Mouse (Mus musculus) embryonic facial prominence, embryonic 14.5 days (tissue): ENCODE data around the gene Pnkp. TPM values are rescaled to one million over a fixed set of nuclear protein-coding genes. Genes with fewer than 3 reads are reported as not detected.
"Not testable (repeated sequence)": the region's sequence is repeated elsewhere in the genome, so short reads cannot be mapped to it uniquely, and the experiment has no call there.

ENCODE experiments used
- ATAC-seq: fragments of 200-750 bp; cut with Nextera tagmentation; 2 replicates; pipeline ENCODE4 v1.8.0; 2017; ENCODE audit warnings: low read depth, moderate number of reproducible peaks, moderate TSS enrichment
- DNase-seq: peaks from one replicate; pipeline ENCODE4 v3.0.0-alpha.2; 2015; ENCODE audit warnings: low spot score
- H3K27ac ChIP-seq: fragments of 300-500 bp; sonication (generic); replicated peaks from 2 replicates; pipeline ENCODE4 v1.5.1; 2014; ENCODE audit warnings: low read depth, mild to moderate bottlenecking, low read length, moderate library complexity
- H3K27me3 ChIP-seq: fragments of 300-500 bp; sonication (generic); replicated peaks from 2 replicates; pipeline ENCODE4 v1.6.1; 2014; ENCODE audit warnings: low read length; ENCODE audit not compliant: control insufficient read depth, insufficient read depth
- H3K36me3 ChIP-seq: fragments of 300-500 bp; sonication (generic); 2 replicates; pipeline ENCODE4 v1.6.1; 2014; ENCODE audit warnings: low read length, mixed read lengths; ENCODE audit not compliant: control insufficient read depth, insufficient read depth
- H3K4me1 ChIP-seq: fragments of 300-500 bp; sonication (generic); 2 replicates; pipeline ENCODE4 v1.6.1; 2014; ENCODE audit warnings: antibody characterized with exemption, low read length; ENCODE audit not compliant: control insufficient read depth, insufficient read depth
- H3K4me2 ChIP-seq: fragments of 300-500 bp; sonication (generic); 2 replicates; pipeline ENCODE4 v1.6.1; 2014; ENCODE audit warnings: low read depth, mild to moderate bottlenecking, low read length, moderate library complexity, mixed read lengths
- H3K4me3 ChIP-seq: fragments of 300-500 bp; sonication (generic); 2 replicates; pipeline ENCODE4 v1.5.1; 2014; ENCODE audit warnings: low read depth, mild to moderate bottlenecking, low read length
- H3K9ac ChIP-seq: fragments of 300-500 bp; sonication (generic); 2 replicates; pipeline ENCODE4 v1.6.1; 2014; ENCODE audit warnings: low read depth, mild to moderate bottlenecking, low read length, moderate library complexity, mixed read lengths
- H3K9me3 ChIP-seq: fragments of 300-500 bp; sonication (generic); 2 replicates; pipeline ENCODE4 v1.6.1; 2016; ENCODE audit warnings: low read length; ENCODE audit not compliant: control insufficient read depth
- WGBS: fragments of 180-500 bp; shearing (Covaris S2); extraction: QIAGEN DNeasy Blood & Tissue Kit; methylation state at CpG from one replicate; pipeline ENCODE4 v1.1.7; 2014; 5-methylcytosine and 5-hydroxymethylcytosine counted together
- polyA plus RNA-seq: library from polyadenylated mRNA; unstranded; fragments of >200 nt; fragmentation: Nextera tagmentation; extraction: Ambion mirVana; gene quantifications from 2 replicates; pipeline ENCODE4 v1.2.1, GENCODE M21; 2014

The Pnkp gene
- polyA plus RNA-seq, 1 experiment from 2014 or later: 23.4 TPM

GRCm38 (mm10) chr7:44868465-44868864 lies 11.5 kb downstream of the Pnkp start:
- H3K4me1 ChIP-seq: peaks cover 32% of the 10 kb centered on the region
- ATAC-seq (no peak), DNase-seq (no peak)

GRCm38 (mm10) chr7:44868919-44869696 lies 12.2 kb downstream of the Pnkp start:
- Histone ChIP-seq H3K9me3 (no peaks in the 10 kb centered on the region), H3K27me3 (no peaks in the 10 kb centered on the region), H3K9ac (peak overlapping the region; percentile 100), H3K4me2 (peak overlapping the region; percentile 95), H3K4me3 (peak overlapping the region; percentile 100), H3K4me1 (peaks cover 32% of the 10 kb centered on the region), H3K27ac (peak overlapping the region; percentile 100), H3K36me3 (peaks cover 30% of the 10 kb centered on the region)
- DNase-seq (peak; percentile 89), ATAC-seq (peak; percentile 51)
- 1% methylated on average over 61 of the region's 108 CpGs for WGBS

More at GRCm38 (mm10) chr7:44868465-44868864, 11.5 kb downstream of the Pnkp start:
- Histone ChIP-seq H3K27ac (peak overlapping the region; percentile 100), H3K27me3 (no peaks in the 10 kb centered on the region), H3K4me2 (peak overlapping the region; percentile 95), H3K36me3 (peaks cover 36% of the 10 kb centered on the region), H3K4me3 (peak overlapping the region; percentile 100), H3K9ac (peak overlapping the region; percentile 100), H3K9me3 (no peaks in the 10 kb centered on the region)
- WGBS: 5% methylated on average over 16 of the region's 16 CpGs

GRCm38 (mm10) chr7:44869697-44870528 lies 13.0 kb downstream of the Pnkp start, which contains the start of gene Ptov1:
TSS of gene Ptov1 (minus strand) at chr7:44869788.
- Histone ChIP-seq H3K9ac (peak within 1 kb of the TSS; percentile 100), H3K4me2 (peak within 1 kb of the TSS; percentile 95), H3K4me1 (peaks cover 32% of the 10 kb centered on the region), H3K9me3 (no peaks in the 10 kb centered on the region), H3K27me3 (no peaks in the 10 kb centered on the region), H3K27ac (peak within 1 kb of the TSS; percentile 100), H3K4me3 (peak within 1 kb of the TSS; percentile 100), H3K36me3 (peaks cover 22% of the 10 kb centered on the region)
- ATAC-seq (peak; percentile 94), DNase-seq (peak; percentile 99)
- 8% methylated on average over 24 of the region's 29 CpGs for WGBS

GRCm38 (mm10) chr7:44870614-44871013 lies 13.7 kb downstream of the Pnkp start:
- no peak for ATAC-seq
- 80% methylated on average over 6 of the region's 6 CpGs for WGBS
- H3K9me3 ChIP-seq: no peaks in the 10 kb centered on the region

GRCm38 (mm10) chr7:44871181-44871580 lies 14.2 kb downstream of the Pnkp start:
- Histone ChIP-seq H3K9me3 (no peaks in the 10 kb centered on the region), H3K27ac (no peak overlapping the region), H3K36me3 (peaks cover 13% of the 10 kb centered on the region), H3K4me3 (no peak overlapping the region), H3K27me3 (no peaks in the 10 kb centered on the region), H3K4me2 (no peak overlapping the region), H3K4me1 (peaks cover 26% of the 10 kb centered on the region), H3K9ac (no peak overlapping the region)
- 89% methylated on average over 1 of the region's 1 CpGs for WGBS
- ATAC-seq (no peak), DNase-seq (no peak)

More at GRCm38 (mm10) chr7:44870614-44871013, 13.7 kb downstream of the Pnkp start:
- peaks cover 15% of the 10 kb centered on the region for H3K36me3 ChIP-seq
- no peaks in the 10 kb centered on the region for H3K27me3 ChIP-seq
- DNase-seq: no peak
- H3K27ac ChIP-seq: peak overlapping the region; percentile 100
- H3K4me1 ChIP-seq: peaks cover 32% of the 10 kb centered on the region
- H3K4me3 ChIP-seq: peak overlapping the region; percentile 100
- peak overlapping the region; percentile 95 for H3K4me2 ChIP-seq
- peak overlapping the region; percentile 100 for H3K9ac ChIP-seq

GRCm38 (mm10) chr7:44871774-44872173 lies 14.8 kb downstream of the Pnkp start:
- H3K4me2 ChIP-seq, H3K27me3 ChIP-seq, ATAC-seq, H3K27ac ChIP-seq, DNase-seq, H3K4me3 ChIP-seq, H3K9me3 ChIP-seq, H3K9ac ChIP-seq: not testable (repeated sequence)
- Histone ChIP-seq H3K36me3 (peaks cover 12% of the 10 kb centered on the region), H3K4me1 (peaks cover 20% of the 10 kb centered on the region)
- 89% methylated on average over 2 of the region's 2 CpGs for WGBS

- Histone ChIP-seq H3K9me3 (no peaks in the 10 kb centered on the region), H3K27me3 (no peaks in the 10 kb centered on the region), H3K4me3 (no peak overlapping the region), H3K4me2 (no peak overlapping the region), H3K9ac (no peak overlapping the region), H3K4me1 (no peaks in the 10 kb centered on the region), H3K36me3 (peaks cover 69% of the 10 kb centered on the region), H3K27ac (no peak overlapping the region)
- DNase-seq (no peak), ATAC-seq (no peak)
- 89% methylated on average over 14 of the region's 14 CpGs for WGBS
Observed at GRCm38 (mm10) chr7:44877833-44878232, 20.9 kb downstream of the Pnkp start.

- no peak for ATAC-seq
- H3K27ac ChIP-seq: no peak overlapping the region
- 95% methylated on average over 3 of the region's 3 CpGs for WGBS
- H3K36me3 ChIP-seq: peaks cover 85% of the 10 kb centered on the region
- DNase-seq: no peak
- H3K4me3 ChIP-seq: no peak overlapping the region
- H3K9me3 ChIP-seq: no peaks in the 10 kb centered on the region
- H3K27me3 ChIP-seq: no peaks in the 10 kb centered on the region
- no peak overlapping the region for H3K4me2 ChIP-seq
- no peak overlapping the region for H3K9ac ChIP-seq
- H3K4me1 ChIP-seq: no peaks in the 10 kb centered on the region
Observed at GRCm38 (mm10) chr7:44883036-44883435, 26.1 kb downstream of the Pnkp start.
